Mouse (Mus musculus): ENCODE measurements around the gene Hist1h3g.

DNA sequence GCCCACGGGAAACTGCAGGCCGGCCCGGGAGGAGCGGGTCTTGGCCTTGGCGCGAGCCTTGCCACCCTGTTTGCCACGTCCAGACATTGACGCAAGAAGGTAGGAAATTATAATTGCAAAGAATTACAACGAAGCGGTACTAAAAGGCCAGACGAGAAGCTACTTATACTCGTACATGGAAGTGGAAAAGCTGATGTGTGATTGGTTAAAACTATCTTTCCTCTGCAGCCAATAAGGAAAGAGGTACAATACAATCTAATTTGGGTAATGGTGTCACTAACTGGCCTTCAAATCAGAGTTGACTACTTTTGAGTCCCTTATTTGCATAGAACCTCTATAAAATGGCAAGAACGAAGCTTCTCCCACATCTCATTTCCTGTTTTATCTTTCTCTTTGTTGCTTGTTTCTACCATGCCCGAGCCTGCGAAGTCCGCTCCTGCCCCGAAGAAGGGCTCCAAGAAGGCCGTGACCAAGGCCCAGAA, 35.8 kb downstream of the Hist1h3g start, which contains the start of the genes Hist1h2ae and Hist1h2bg:
- TF ChIP-seq CTCF (conservative IDR thresholded peaks at IDR 0.05; ENCODE audit: low read length), result no peak
- no peak for TF ChIP-seq NANOG (IDR thresholded peaks at IDR 0.05; ENCODE audit: borderline replicate concordance, low read length)
- TF ChIP-seq POU5F1 (IDR thresholded peaks at IDR 0.05; ENCODE audit: borderline replicate concordance, low read length), result no peak

All from E14TG2a.4 (cell line).